Mouse (Mus musculus) forebrain, embryonic 10.5 days (tissue): ENCODE measurements around the gene Polr2f. TPM values are rescaled to one million over a fixed set of nuclear protein-coding genes. Genes with fewer than 3 reads are reported as not detected.
A peak's percentile ranks its signal among the peaks of the same experiment; 100 is the strongest.

Source experiments
- DNase-seq: peaks from one replicate; pipeline ENCODE4 v3.0.0-alpha.2; 2017; ENCODE audit warnings: low spot score; ENCODE audit errors: extremely low spot score
- H3K27ac ChIP-seq: fragments of 300-500 bp; sonication (generic); 2 replicates; pipeline ENCODE4 v1.5.1; 2016; ENCODE audit warnings: mild to moderate bottlenecking
- H3K27me3 ChIP-seq: fragments of 300-500 bp; sonication (generic); 2 replicates; pipeline ENCODE4 v1.6.1; 2016; ENCODE audit warnings: mild to moderate bottlenecking; ENCODE audit not compliant: poor library complexity, severe bottlenecking
- H3K36me3 ChIP-seq: fragments of 300-500 bp; sonication (generic); replicated peaks from 2 replicates; pipeline ENCODE4 v1.6.1; 2016; ENCODE audit warnings: mild to moderate bottlenecking, moderate library complexity
- H3K4me1 ChIP-seq: fragments of 300-500 bp; sonication (generic); 2 replicates; pipeline ENCODE4 v1.6.1; 2016
- H3K4me3 ChIP-seq: fragments of 300-500 bp; sonication (generic); 2 replicates; pipeline ENCODE4 v1.5.1; 2016; ENCODE audit warnings: mild to moderate bottlenecking, moderate library complexity
- H3K9me3 ChIP-seq: fragments of 300-500 bp; sonication (generic); 2 replicates; pipeline ENCODE4 v1.6.1; 2016; ENCODE audit warnings: mild to moderate bottlenecking, moderate library complexity
- WGBS: fragments of 180-500 bp; shearing (Covaris S2); methylation state at CpG from one replicate; pipeline ENCODE4 v1.1.7; 2016; 5-methylcytosine and 5-hydroxymethylcytosine counted together
- polyA plus RNA-seq: library from polyadenylated mRNA; unstranded; fragments of >200 nt; fragmentation: Nextera tagmentation; extraction: Ambion mirVana; gene quantifications from 2 replicates; pipeline ENCODE4 v1.2.1, GENCODE M21; 2016

Gene Polr2f
- polyA plus RNA-seq, 1 experiment from 2014 or later = 419 TPM

GRCm38 (mm10) chr15:79105804-79106203 is 35.0 kb upstream of the Polr2f start:
- no peak for DNase-seq
- H3K27ac ChIP-seq = no peak overlapping the region
- peaks cover 42% of the 10 kb centered on the region for H3K4me1 ChIP-seq
- H3K36me3 ChIP-seq = no peaks in the 10 kb centered on the region
- no peak overlapping the region for H3K4me3 ChIP-seq
- peaks cover 28% of the 10 kb centered on the region for H3K27me3 ChIP-seq
- H3K9me3 ChIP-seq = no peaks in the 10 kb centered on the region
- WGBS = 60% methylated on average over 2 of the region's 2 CpGs

- peak overlapping the region; percentile 90 for H3K4me3 ChIP-seq
- peaks cover 32% of the 10 kb centered on the region for H3K4me1 ChIP-seq
- no peak for DNase-seq
- H3K36me3 ChIP-seq = peaks cover 5% of the 10 kb centered on the region
- WGBS = 25% methylated on average over 7 of the region's 7 CpGs
- H3K27ac ChIP-seq = peak overlapping the region; percentile 92
- peaks cover 37% of the 10 kb centered on the region for H3K27me3 ChIP-seq
- no peaks in the 10 kb centered on the region for H3K9me3 ChIP-seq
These were observed 32.8 kb upstream of the Polr2f start for GRCm38 (mm10) chr15:79107966-79108365.

- Histone ChIP-seq H3K9me3 (no peaks in the 10 kb centered on the region), H3K36me3 (peaks cover 6% of the 10 kb centered on the region), H3K4me3 (peak within 1 kb of the TSS; percentile 90), H3K27ac (peak within 1 kb of the TSS; percentile 92), H3K4me1 (peaks cover 32% of the 10 kb centered on the region), H3K27me3 (peaks cover 37% of the 10 kb centered on the region)
- peak; percentile 59 for DNase-seq
- WGBS = 1% methylated on average over 82 of the region's 85 CpGs
These were observed 32.1 kb upstream of the Polr2f start, which contains the start of gene Micall1 for GRCm38 (mm10) chr15:79108421-79109320. Gene Micall1, plus strand, starts transcription at chr15:79108898.

GRCm38 (mm10) chr15:79109321-79109934 is 31.4 kb upstream of the Polr2f start:
- no peaks in the 10 kb centered on the region for H3K9me3 ChIP-seq
- H3K4me1 ChIP-seq = peaks cover 32% of the 10 kb centered on the region
- H3K27me3 ChIP-seq = peaks cover 37% of the 10 kb centered on the region
- peaks cover 6% of the 10 kb centered on the region for H3K36me3 ChIP-seq
- H3K4me3 ChIP-seq = peak overlapping the region; percentile 90
- under 1% methylated on average over 46 of the region's 46 CpGs for WGBS
- no peak for DNase-seq
- peak overlapping the region; percentile 92 for H3K27ac ChIP-seq

GRCm38 (mm10) chr15:79110031-79110430 is 30.8 kb upstream of the Polr2f start:
- peaks cover 32% of the 10 kb centered on the region for H3K4me1 ChIP-seq
- H3K9me3 ChIP-seq = no peaks in the 10 kb centered on the region
- H3K27me3 ChIP-seq = peaks cover 37% of the 10 kb centered on the region
- no peak overlapping the region for H3K27ac ChIP-seq
- no peak for DNase-seq
- peak overlapping the region; percentile 90 for H3K4me3 ChIP-seq
- H3K36me3 ChIP-seq = peaks cover 11% of the 10 kb centered on the region
- 17% methylated on average over 9 of the region's 9 CpGs for WGBS

GRCm38 (mm10) chr15:79110528-79110927 is 30.3 kb upstream of the Polr2f start:
- peak overlapping the region; percentile 90 for H3K4me3 ChIP-seq
- H3K27ac ChIP-seq = no peak overlapping the region
- H3K9me3 ChIP-seq = no peaks in the 10 kb centered on the region
- DNase-seq = no peak
- 64% methylated on average over 2 of the region's 2 CpGs for WGBS
- H3K4me1 ChIP-seq = peaks cover 32% of the 10 kb centered on the region
- H3K36me3 ChIP-seq = peaks cover 16% of the 10 kb centered on the region
- peaks cover 37% of the 10 kb centered on the region for H3K27me3 ChIP-seq

GRCm38 (mm10) chr15:79111774-79112173 is 29.0 kb upstream of the Polr2f start:
- no peak for DNase-seq
- Histone ChIP-seq H3K27me3 (peaks cover 37% of the 10 kb centered on the region), H3K4me1 (peaks cover 32% of the 10 kb centered on the region), H3K27ac (no peak overlapping the region), H3K36me3 (peaks cover 23% of the 10 kb centered on the region), H3K4me3 (no peak overlapping the region), H3K9me3 (no peaks in the 10 kb centered on the region)
- WGBS = 91% methylated on average over 4 of the region's 4 CpGs

- Histone ChIP-seq H3K4me1 (peaks cover 7% of the 10 kb centered on the region), H3K27ac (no peak overlapping the region), H3K9me3 (no peaks in the 10 kb centered on the region), H3K36me3 (peaks cover 38% of the 10 kb centered on the region), H3K4me3 (no peak overlapping the region), H3K27me3 (peaks cover 14% of the 10 kb centered on the region)
- WGBS = 65% methylated on average over 5 of the region's 5 CpGs
- DNase-seq = no peak
These were observed 25.5 kb upstream of the Polr2f start for GRCm38 (mm10) chr15:79115276-79115675.

GRCm38 (mm10) chr15:79119491-79119890 is 21.3 kb upstream of the Polr2f start:
- Histone ChIP-seq H3K9me3 (no peaks in the 10 kb centered on the region), H3K36me3 (peaks cover 55% of the 10 kb centered on the region), H3K27me3 (no peaks in the 10 kb centered on the region), H3K27ac (no peak overlapping the region), H3K4me3 (no peak overlapping the region), H3K4me1 (no peaks in the 10 kb centered on the region)
- no peak for DNase-seq
- 89% methylated on average over 9 of the region's 9 CpGs for WGBS

- H3K36me3 ChIP-seq = peaks cover 64% of the 10 kb centered on the region
- H3K4me1 ChIP-seq = no peaks in the 10 kb centered on the region
- no peak overlapping the region for H3K27ac ChIP-seq
- H3K27me3 ChIP-seq = no peaks in the 10 kb centered on the region
- 77% methylated on average over 4 of the region's 4 CpGs for WGBS
- H3K9me3 ChIP-seq = no peaks in the 10 kb centered on the region
- no peak overlapping the region for H3K4me3 ChIP-seq
- DNase-seq = no peak
These were observed 18.7 kb upstream of the Polr2f start for GRCm38 (mm10) chr15:79122119-79122518.

- 86% methylated on average over 13 of the region's 13 CpGs for WGBS
- H3K9me3 ChIP-seq = no peaks in the 10 kb centered on the region
- DNase-seq = no peak
- no peak overlapping the region for H3K27ac ChIP-seq
- peaks cover 68% of the 10 kb centered on the region for H3K36me3 ChIP-seq
- H3K27me3 ChIP-seq = no peaks in the 10 kb centered on the region
- no peak overlapping the region for H3K4me3 ChIP-seq
- H3K4me1 ChIP-seq = no peaks in the 10 kb centered on the region
These were observed 18.3 kb upstream of the Polr2f start for GRCm38 (mm10) chr15:79122546-79122945.

- H3K27me3 ChIP-seq = no peaks in the 10 kb centered on the region
- no peak overlapping the region for H3K27ac ChIP-seq
- 84% methylated on average over 6 of the region's 6 CpGs for WGBS
- H3K9me3 ChIP-seq = peaks cover 5% of the 10 kb centered on the region; the same call in 1 of the 2 replicates
- no peak overlapping the region for H3K4me3 ChIP-seq
- DNase-seq = no peak
- H3K36me3 ChIP-seq = peaks cover 75% of the 10 kb centered on the region
- no peaks in the 10 kb centered on the region for H3K4me1 ChIP-seq
These were observed 17.1 kb upstream of the Polr2f start for GRCm38 (mm10) chr15:79123751-79124150.

- no peaks in the 10 kb centered on the region for H3K4me1 ChIP-seq
- no peaks in the 10 kb centered on the region for H3K27me3 ChIP-seq
- 88% methylated on average over 10 of the region's 10 CpGs for WGBS
- H3K27ac ChIP-seq = no peak overlapping the region
- H3K9me3 ChIP-seq = peaks cover 5% of the 10 kb centered on the region; the same call in 1 of the 2 replicates
- no peak overlapping the region for H3K4me3 ChIP-seq
- no peak for DNase-seq
- H3K36me3 ChIP-seq = peaks cover 70% of the 10 kb centered on the region
These were observed 16.4 kb upstream of the Polr2f start for GRCm38 (mm10) chr15:79124331-79124875.
